Mouse (Mus musculus): ENCODE results near the gene Rhox3e.
A peak's percentile ranks its signal among the peaks of the same experiment; 100 is the strongest.
"Not testable (repeated sequence)": the region's sequence is repeated elsewhere in the genome, so short reads cannot be mapped to it uniquely, and the experiment has no call there.

Gene Rhox3e

DNA sequence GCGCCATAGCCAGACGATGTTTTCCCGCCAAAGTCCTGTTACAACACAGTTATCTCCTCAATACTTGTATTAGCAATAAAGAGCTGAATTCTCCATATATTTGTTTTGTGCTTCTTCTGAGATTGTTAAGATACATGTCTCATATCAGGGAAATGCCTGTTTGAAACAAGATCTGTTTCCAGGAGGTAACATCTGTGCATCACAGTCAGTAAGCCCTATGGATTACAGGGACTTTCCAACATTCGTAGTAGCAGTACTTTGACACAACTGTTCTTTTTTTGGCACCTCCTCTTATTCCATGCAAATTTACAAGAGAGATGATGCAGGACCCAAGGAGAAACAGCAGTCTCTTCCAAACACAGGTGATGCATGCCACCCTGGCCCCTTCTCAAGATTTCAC, at the start of gene Rhox3e:
Gene Rhox3e (plus strand): TSS at position 301 of the 400 bp plus-strand sequence.
- not testable (repeated sequence) for DNase-seq

DNA sequence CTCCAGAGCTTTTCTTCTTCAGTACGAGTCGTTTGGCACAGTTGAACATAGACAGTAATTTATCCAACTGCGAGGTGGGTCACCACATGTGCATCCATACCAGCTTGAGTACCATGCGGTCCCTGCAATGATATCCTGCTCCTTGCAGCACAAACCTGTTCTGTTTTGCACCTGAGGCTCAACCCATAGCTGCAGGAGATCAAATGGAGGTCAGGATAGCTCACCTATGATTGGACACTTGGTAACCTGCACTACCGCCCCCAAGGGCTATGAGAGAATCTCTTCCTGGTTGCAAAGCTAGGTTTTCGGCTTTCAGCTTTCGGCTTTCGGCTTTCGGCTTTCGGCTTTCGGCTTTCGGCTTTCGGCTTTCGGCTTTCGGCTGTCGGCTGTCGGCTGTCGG, 27.8 kb upstream of the Rhox3e start, which contains the start of gene Rhox4d:
Gene Rhox4d (plus strand): TSS at position 301 of the 400 bp plus-strand sequence.
- not testable (repeated sequence) for DNase-seq

DNA sequence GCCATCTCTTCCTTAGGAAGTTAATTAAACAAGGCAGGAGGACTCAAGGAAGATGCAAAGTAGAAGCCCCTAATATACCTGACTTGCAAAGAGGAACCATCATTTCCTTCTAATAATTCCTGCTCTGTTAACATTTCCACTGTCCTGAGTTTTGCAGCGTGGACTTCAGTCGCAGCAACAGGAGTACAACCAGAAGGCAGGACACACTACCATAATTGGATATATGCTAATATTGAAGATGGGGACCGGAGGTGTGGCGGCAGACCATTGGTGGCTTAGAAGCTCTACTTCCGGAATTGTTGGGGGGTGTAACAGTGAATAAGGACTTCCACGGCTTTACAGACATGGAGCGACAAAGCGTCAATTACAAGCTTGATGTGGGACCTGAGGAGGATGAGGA, 11.7 kb upstream of the Rhox3e start, which contains the start of gene Rhox2e:
Gene Rhox2e (plus strand): TSS at position 301 of the 400 bp plus-strand sequence.
- not testable (repeated sequence) for DNase-seq

DNA sequence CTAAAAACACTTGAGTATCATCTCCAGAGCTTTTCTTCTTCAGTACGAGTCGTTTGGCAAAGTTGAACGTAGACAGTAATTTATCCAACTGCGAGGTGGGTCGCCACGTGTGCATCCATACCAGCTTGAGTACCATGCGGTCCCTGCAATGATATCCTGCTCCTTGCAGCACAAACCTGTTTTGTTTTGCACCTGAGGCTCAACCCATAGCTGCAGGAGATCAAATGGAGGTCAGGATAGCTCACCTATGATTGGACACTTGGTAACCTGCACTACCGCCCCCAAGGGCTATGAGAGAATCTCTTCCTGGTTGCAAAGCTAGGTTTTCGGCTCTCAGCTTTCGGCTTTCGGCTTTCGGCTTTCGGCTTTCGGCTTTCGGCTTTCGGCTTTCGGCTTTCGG, 15.3 kb downstream of the Rhox3e start, which contains the start of gene Rhox4e:
Gene Rhox4e (plus strand): TSS at position 301 of the 400 bp plus-strand sequence.
- not testable (repeated sequence) for DNase-seq

DNA sequence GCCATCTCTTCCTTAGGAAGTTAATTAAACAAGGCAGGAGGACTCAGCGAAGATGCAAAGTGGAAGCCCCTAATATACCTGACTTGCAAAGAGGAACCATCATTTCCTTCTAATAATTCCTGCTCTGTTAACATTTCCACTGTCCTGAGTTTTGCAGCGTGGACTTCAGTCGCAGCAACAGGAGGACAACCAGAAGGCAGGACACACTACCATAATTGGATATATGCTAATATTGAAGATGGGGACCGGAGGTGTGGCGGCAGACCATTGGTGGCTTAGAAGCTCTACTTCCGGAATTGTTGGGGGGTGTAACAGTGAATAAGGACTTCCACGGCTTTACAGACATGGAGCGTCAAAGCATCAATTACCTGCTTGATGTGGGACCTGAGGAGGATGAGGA, 29.3 kb downstream of the Rhox3e start, which contains the start of gene Rhox2f:
Gene Rhox2f (plus strand): TSS at position 301 of the 400 bp plus-strand sequence.
- not testable (repeated sequence) for DNase-seq

DNA sequence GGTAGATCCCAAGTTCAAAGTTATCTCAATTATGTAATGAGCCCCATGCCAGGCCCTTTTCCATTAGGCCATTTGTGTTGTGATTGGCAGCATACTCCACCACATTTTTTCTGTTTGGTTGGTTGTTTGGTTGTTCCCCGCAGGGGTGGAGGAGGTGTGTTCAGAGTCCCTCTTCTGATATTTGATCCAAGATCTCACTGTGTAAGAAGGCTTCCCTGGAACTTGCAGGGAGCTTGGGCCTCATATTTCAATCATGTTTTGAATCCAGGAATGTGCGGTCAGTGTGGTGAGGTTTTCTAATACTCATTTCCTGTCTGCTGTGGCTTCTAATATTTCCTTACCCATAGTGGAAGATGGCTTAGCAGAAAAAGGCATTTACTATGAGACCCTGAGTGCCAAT, 30.8 kb downstream of the Rhox3e start:
- peak; percentile 0 for DNase-seq

DNA sequence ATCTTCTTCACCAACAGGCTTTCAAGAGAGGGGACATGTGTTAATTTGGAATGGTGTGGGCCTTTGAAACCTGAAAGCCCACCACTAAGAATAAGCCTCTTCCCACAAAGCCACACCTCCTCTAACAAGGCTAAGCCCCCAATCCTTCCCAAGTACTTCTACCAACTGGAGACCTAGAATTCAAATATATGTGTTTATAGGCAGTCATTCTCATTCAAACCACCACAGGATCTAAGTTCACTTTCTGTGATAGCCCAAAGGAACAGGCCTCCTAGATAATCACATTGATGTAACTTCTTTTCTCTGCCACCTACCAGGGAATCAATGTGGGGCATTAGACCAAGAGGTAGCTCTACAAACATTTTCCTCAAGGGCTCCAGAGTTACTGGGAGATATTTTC, 38.9 kb downstream of the Rhox3e start, which contains the start of gene Rhox3f:
Gene Rhox3f (plus strand): TSS at position 301 of the 400 bp plus-strand sequence.
- not testable (repeated sequence) for DNase-seq
